Mouse (Mus musculus) stomach, embryonic 16.5 days (tissue): ENCODE results near the gene Bicdl1. TPM values are rescaled to one million over a fixed set of nuclear protein-coding genes. Genes with fewer than 3 reads are reported as not detected.

Experiments used
- ATAC-seq: fragments of 200-750 bp; cut with Nextera tagmentation; 2 replicates; pipeline ENCODE4 v1.8.0; 2017; ENCODE audit warnings: moderate number of reproducible peaks, moderate TSS enrichment; ENCODE audit not compliant: insufficient read depth, low FRiP score
- H3K27ac ChIP-seq: fragments of 300-500 bp; sonication (generic); 2 replicates; pipeline ENCODE4 v1.5.1; 2014; ENCODE audit warnings: low read length
- H3K27me3 ChIP-seq: fragments of 300-500 bp; sonication (generic); 2 replicates; pipeline ENCODE4 v1.6.1; 2014; ENCODE audit warnings: low read length, control low read depth, mixed read lengths; ENCODE audit not compliant: control insufficient read depth, insufficient read depth
- H3K36me3 ChIP-seq: fragments of 300-500 bp; sonication (generic); 2 replicates; pipeline ENCODE4 v1.6.1; 2014; ENCODE audit warnings: low read length; ENCODE audit not compliant: control insufficient read depth, insufficient read depth
- H3K4me1 ChIP-seq: fragments of 300-500 bp; sonication (generic); 2 replicates; pipeline ENCODE4 v1.6.1; 2014; ENCODE audit warnings: low read length, control low read depth, mixed read lengths; ENCODE audit not compliant: control insufficient read depth, insufficient read depth
- H3K4me2 ChIP-seq: fragments of 300-500 bp; sonication (generic); 2 replicates; pipeline ENCODE4 v1.6.1; 2014; ENCODE audit warnings: low read depth, low read length, mixed read lengths
- H3K4me3 ChIP-seq: fragments of 300-500 bp; sonication (generic); replicated peaks from 2 replicates; pipeline ENCODE4 v1.5.1; 2014; ENCODE audit warnings: mild to moderate bottlenecking, low read length
- H3K9ac ChIP-seq: fragments of 300-500 bp; sonication (generic); 2 replicates; pipeline ENCODE4 v1.6.1; 2014; ENCODE audit warnings: low read length
- H3K9me3 ChIP-seq: fragments of 300-500 bp; sonication (generic); replicated peaks from 2 replicates; pipeline ENCODE4 v1.6.1; 2016; ENCODE audit warnings: low read length, control low read depth; ENCODE audit not compliant: control insufficient read depth
- WGBS: fragments of 180-500 bp; shearing (Covaris S2); extraction: QIAGEN DNeasy Blood & Tissue Kit; methylation state at CpG from one replicate; pipeline ENCODE4 v1.1.7; 2014; 5-methylcytosine and 5-hydroxymethylcytosine counted together
- polyA plus RNA-seq: library from polyadenylated mRNA; unstranded; fragments of >200 nt; fragmentation: Nextera tagmentation; extraction: Ambion mirVana; gene quantifications from 2 replicates; pipeline ENCODE4 v1.2.1, GENCODE M21; 2015

The Bicdl1 gene
- polyA plus RNA-seq, 1 experiment from 2014 or later: 14.5 TPM

DNA sequence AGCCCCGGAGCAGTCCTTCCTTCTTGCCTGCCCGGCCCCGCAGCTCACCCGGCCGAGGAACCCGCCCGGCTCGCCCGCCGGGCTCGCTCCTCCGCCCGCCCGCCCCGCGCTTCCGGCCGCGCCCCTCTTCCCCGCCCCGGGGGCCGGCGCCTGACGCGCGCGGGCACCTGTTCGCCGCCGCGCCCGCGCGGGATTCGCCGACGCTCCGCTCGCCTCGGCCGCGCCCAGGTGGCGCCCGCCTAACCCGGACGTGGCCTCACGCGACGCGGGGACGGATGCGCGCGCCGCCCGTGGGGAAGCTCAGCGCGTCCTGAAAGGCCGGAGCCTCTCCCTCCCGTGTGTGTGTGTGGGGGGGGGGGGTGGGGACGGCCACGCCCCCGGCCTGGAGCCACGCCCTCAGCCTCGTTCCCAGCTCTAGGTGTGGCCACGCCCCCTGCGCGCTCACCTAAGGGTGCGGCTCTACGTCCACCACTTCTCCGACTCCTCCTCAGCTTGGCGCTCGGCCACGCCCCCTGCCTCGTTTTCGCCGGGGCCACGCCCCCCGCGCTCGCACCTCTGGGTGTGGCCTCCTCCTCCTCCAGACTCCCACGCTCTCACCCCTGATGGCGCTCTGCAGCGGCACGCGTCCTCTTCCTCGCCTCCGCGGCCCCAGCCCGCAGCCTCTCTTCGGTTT, 891 bp upstream of the Bicdl1 start:
- peak overlapping the region; percentile 66 for H3K9ac ChIP-seq
- ATAC-seq: peak; percentile 94

DNA sequence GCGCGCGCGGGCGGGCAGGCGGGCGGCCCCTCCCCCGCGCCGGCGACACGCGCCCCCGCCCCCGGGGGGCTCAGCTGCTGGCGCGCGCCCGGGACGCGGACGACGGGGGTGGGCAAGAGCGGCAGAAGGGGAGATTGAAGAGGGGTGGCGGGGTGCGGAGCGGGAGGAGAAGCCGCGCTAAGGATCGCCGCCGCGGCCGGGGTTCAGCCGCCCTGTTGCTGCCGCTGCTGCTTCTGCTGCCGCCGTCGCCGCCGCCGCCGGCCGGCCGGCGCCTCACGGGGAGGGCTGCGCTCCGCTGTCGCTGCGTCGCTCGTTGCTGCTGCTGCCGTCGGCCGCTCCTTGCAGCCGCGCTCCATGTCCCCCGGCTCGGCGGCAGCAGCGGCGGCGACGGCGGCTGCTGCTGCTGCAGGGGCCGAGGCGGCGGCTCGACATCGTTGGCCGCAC, 333 bp upstream of the Bicdl1 start:
- H3K27ac ChIP-seq: peak overlapping the region; percentile 74
- H3K36me3 ChIP-seq: no peaks in the 10 kb centered on the region
- under 1% methylated on average over 52 of the region's 72 CpGs for WGBS
- H3K27me3 ChIP-seq: peaks cover 11% of the 10 kb centered on the region; the same call in 1 of the 2 replicates
- no peak for ATAC-seq
- peak overlapping the region; percentile 66 for H3K9ac ChIP-seq
- peaks cover 9% of the 10 kb centered on the region for H3K4me1 ChIP-seq
- peak overlapping the region; percentile 96 for H3K4me2 ChIP-seq
- peak overlapping the region; percentile 60 for H3K4me3 ChIP-seq
- H3K9me3 ChIP-seq: no peaks in the 10 kb centered on the region

More for the DNA sequence above, 891 bp upstream of the Bicdl1 start:
- peaks cover 11% of the 10 kb centered on the region; the same call in 1 of the 2 replicates for H3K27me3 ChIP-seq
- H3K27ac ChIP-seq: peak overlapping the region; percentile 74
- H3K4me2 ChIP-seq: peak overlapping the region; percentile 96
- H3K36me3 ChIP-seq: no peaks in the 10 kb centered on the region
- H3K4me3 ChIP-seq: peak overlapping the region; percentile 60
- peaks cover 9% of the 10 kb centered on the region for H3K4me1 ChIP-seq
- no peaks in the 10 kb centered on the region for H3K9me3 ChIP-seq
- WGBS: 1% methylated on average over 58 of the region's 91 CpGs

DNA sequence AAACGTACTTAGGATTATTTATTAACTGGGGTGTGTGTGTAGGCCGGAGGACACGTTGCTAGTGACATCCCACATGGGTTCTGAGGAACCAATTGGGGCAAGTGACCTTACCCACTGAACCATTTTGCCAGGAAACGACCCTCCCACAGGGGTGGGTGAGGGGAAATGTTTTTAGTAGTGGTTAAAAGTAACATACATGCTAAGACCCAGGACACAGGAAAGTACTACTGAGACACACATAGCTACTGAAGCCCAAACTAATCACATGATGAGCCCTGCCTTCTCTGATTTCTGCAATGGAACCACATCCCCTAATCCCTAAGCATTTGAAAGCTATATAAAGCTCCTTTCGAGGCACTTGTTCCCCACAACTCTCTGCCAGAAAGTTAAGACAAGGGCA, 1.1 kb downstream of the Bicdl1 start:
- Histone ChIP-seq H3K9ac (no peak overlapping the region), H3K9me3 (no peaks in the 10 kb centered on the region), H3K4me1 (peaks cover 9% of the 10 kb centered on the region), H3K4me2 (peak overlapping the region; percentile 96), H3K27ac (no peak overlapping the region), H3K36me3 (no peaks in the 10 kb centered on the region), H3K4me3 (peak overlapping the region; percentile 60), H3K27me3 (peaks cover 11% of the 10 kb centered on the region; the same call in 1 of the 2 replicates)
- no peak for ATAC-seq
- 67% methylated on average over 5 of the region's 5 CpGs for WGBS

DNA sequence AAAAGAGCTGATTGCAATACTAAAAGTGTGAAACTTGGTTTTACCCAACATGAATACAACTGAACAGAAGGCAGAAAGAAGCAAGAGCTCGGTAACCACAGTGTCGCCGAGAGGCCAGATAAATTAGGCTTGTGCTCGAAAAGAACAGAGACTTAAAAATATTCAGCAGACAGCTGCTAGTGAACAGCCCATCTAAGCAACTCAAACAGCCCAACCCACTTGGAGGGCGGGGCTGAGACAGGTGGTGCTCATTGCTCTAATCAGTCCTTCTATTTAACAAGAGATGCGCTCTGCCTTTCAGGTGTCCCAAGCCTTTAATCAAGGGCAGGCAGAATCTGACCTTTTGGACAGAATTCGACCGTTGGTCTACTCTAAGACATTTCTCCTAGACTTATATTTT, 4.8 kb downstream of the Bicdl1 start:
- H3K4me1 ChIP-seq: peaks cover 6% of the 10 kb centered on the region
- no peak overlapping the region for H3K4me3 ChIP-seq
- H3K36me3 ChIP-seq: no peaks in the 10 kb centered on the region
- no peak for ATAC-seq
- H3K27ac ChIP-seq: no peak overlapping the region
- H3K9ac ChIP-seq: no peak overlapping the region
- H3K4me2 ChIP-seq: no peak overlapping the region
- 76% methylated on average over 8 of the region's 8 CpGs for WGBS
- H3K27me3 ChIP-seq: 0 out of 2 replicates have a peak, but pooled peaks cover 7% of the 10 kb centered on the region
- no peaks in the 10 kb centered on the region for H3K9me3 ChIP-seq

DNA sequence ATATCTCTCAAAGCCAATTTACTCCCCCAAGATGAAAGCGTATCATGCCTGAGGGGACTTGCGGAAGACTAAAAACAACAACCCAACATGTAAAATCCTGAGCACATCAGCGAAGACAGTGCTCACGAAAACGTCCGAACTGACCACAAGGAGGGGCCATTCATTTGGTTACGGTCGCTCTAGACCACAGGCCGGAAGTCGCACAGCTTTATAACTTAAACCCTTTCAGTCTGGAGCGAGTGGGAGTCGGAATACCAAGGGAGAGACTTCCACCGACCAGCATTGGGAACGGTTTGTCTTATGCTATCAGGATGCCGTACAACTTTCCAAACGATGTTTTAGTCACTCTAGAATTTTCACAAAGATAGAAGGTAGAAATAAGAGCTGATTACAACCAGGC, 5.4 kb downstream of the Bicdl1 start:
- H3K36me3 ChIP-seq: no peaks in the 10 kb centered on the region
- H3K4me2 ChIP-seq: no peak overlapping the region
- no peaks in the 10 kb centered on the region for H3K9me3 ChIP-seq
- H3K4me3 ChIP-seq: no peak overlapping the region
- WGBS: 77% methylated on average over 16 of the region's 16 CpGs
- no peak for ATAC-seq
- no peak overlapping the region for H3K9ac ChIP-seq
- H3K27me3 ChIP-seq: 0 out of 2 replicates have a peak, but pooled peaks cover 7% of the 10 kb centered on the region
- H3K27ac ChIP-seq: no peak overlapping the region
- peaks cover 6% of the 10 kb centered on the region for H3K4me1 ChIP-seq

DNA sequence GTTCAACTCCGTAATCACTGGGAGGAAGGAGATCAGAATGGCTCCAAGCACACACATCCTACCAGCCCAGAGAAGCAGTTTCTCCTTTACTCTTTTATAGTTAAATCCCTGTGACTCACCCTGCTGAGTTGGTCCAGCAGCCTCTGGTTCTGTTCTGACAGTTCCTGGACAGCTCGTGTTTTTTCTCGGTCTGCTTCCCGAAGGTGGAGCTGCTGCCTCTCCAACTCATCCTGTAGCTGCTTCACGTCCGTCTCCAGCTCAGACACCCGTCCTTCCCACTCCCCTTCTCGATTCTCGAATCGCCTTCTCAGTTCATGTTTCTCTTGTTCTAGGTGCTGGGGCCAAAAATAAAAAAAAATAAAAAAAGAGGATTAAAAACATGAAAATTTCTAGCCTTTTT, 7.0 kb downstream of the Bicdl1 start:
- 86% methylated on average over 10 of the region's 10 CpGs for WGBS
- no peak overlapping the region for H3K27ac ChIP-seq
- no peaks in the 10 kb centered on the region for H3K36me3 ChIP-seq
- no peaks in the 10 kb centered on the region for H3K9me3 ChIP-seq
- no peak for ATAC-seq
- no peak overlapping the region for H3K4me2 ChIP-seq
- H3K4me1 ChIP-seq: no peaks in the 10 kb centered on the region
- no peak overlapping the region for H3K9ac ChIP-seq
- H3K4me3 ChIP-seq: no peak overlapping the region
- H3K27me3 ChIP-seq: 0 out of 2 replicates have a peak, but pooled peaks cover 2% of the 10 kb centered on the region

DNA sequence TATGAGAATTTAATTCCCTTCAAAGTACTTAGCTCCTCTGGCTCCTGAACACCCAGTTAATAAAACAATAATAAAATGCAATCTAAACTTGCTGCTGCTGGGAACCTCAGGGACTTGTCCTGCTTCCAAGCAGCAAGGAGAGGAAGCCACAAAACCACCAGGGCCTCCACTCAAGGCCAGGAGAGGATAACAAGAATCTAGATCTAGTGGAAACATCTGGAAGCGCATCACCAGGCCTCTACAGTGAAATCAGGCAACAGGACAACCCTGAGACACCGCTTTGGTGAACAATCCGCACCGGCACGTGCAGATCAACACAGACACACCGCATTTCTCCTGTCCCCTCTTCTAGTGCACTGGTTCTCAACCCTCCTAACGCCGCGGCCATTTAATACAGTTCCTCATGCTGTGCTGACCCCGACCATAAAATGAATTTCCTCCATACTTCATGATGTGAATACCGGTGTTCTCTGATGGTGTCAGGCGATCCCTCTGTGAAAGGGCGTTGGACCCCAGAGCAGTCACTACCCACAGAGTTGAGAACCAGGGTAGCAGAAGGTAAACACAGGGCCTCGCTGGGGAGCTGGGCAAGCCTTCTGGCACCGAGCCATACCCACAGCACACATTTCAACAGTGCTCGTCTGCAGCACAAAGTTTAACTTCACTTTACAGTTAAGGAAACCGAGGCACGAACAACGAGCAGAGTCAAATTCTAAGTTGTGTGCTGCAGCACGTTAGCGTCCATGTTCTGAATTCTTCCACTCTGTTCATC, 9.0 kb downstream of the Bicdl1 start:
- Histone ChIP-seq H3K27me3 (no peaks in the 10 kb centered on the region), H3K4me3 (no peak overlapping the region), H3K36me3 (no peaks in the 10 kb centered on the region), H3K4me2 (no peak overlapping the region), H3K4me1 (no peaks in the 10 kb centered on the region), H3K9me3 (no peaks in the 10 kb centered on the region), H3K9ac (no peak overlapping the region), H3K27ac (no peak overlapping the region)
- WGBS: 84% methylated on average over 21 of the region's 21 CpGs
- no peak for ATAC-seq

DNA sequence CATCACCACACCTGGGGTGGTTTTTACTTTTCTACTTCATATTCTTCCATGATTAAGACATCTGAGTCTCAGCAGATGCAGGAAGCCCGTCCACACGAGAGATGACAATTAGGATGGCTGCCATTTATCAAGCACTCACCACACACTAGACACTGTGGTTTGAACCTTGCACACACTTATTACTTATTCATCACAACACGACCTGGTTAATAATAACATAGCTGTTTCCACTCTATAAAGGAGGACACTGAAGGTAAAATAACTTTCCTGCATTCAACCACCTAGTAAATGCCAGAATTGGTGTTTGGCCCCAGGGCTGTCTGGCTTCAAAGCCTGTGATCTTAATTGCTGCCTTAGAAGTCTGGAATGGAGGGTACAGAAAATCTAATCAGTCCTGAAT, 10.7 kb downstream of the Bicdl1 start:
- WGBS: 51% methylated on average over 3 of the region's 3 CpGs
- no peak for ATAC-seq
- no peaks in the 10 kb centered on the region for H3K36me3 ChIP-seq
- H3K4me3 ChIP-seq: no peak overlapping the region
- no peak overlapping the region for H3K9ac ChIP-seq
- H3K27me3 ChIP-seq: no peaks in the 10 kb centered on the region
- H3K4me1 ChIP-seq: no peaks in the 10 kb centered on the region
- H3K27ac ChIP-seq: no peak overlapping the region
- H3K4me2 ChIP-seq: no peak overlapping the region
- no peaks in the 10 kb centered on the region for H3K9me3 ChIP-seq

DNA sequence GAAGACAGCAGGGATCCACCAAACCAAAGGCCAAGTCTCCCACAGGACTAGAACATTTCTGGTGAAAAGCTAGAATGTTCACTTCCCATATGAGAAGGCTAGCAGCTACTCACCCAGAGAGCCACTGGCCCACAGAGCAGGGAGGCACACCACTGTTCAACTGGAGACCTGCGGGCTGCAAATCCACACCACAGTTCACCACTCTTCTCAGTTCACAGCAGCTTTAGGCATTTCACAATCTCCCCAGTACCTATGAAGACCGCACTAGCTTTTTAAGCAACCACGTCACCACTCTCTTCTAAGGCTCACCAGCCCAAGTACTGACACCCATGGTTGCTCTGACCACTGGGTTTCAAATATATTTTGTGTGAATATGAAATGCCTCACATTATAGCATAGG, 13.7 kb downstream of the Bicdl1 start:
- ATAC-seq: no peak
- Histone ChIP-seq H3K4me2 (no peak overlapping the region), H3K36me3 (no peaks in the 10 kb centered on the region), H3K9me3 (no peaks in the 10 kb centered on the region), H3K4me1 (no peaks in the 10 kb centered on the region), H3K27me3 (no peaks in the 10 kb centered on the region), H3K4me3 (no peak overlapping the region), H3K9ac (no peak overlapping the region), H3K27ac (no peak overlapping the region)
- 91% methylated on average over 3 of the region's 3 CpGs for WGBS
